Mouse (Mus musculus): ENCODE data around the gene Ccdc190. TPM values are rescaled to one million over a fixed set of nuclear protein-coding genes. Genes with fewer than 3 reads are reported as not detected.

Gene Ccdc190
- polyA plus RNA-seq, 1 experiment = 0.48 TPM

GRCm38 (mm10) chr1:169898607-169899006 is 29.8 kb upstream of the Ccdc190 start:
- Histone ChIP-seq H3K27me3 (ENCODE audit: control insufficient read depth, insufficient read depth, low read length) (no peaks in the 10 kb centered on the region), H3K4me3 (ENCODE audit: control insufficient read depth, low read depth, low read length) (no peak overlapping the region)
- no peak for TF ChIP-seq POLR2A (IDR thresholded peaks at IDR 0.05; ENCODE audit: control insufficient read depth, low read depth, low read length)
- TF ChIP-seq CTCF (IDR thresholded peaks at IDR 0.05; ENCODE audit: control insufficient read depth, insufficient read depth, insufficient replicate concordance, low read depth, low read length) = no peak

GRCm38 (mm10) chr1:169900771-169901336 is 27.6 kb upstream of the Ccdc190 start:
- no peaks in the 10 kb centered on the region for H3K36me3 ChIP-seq (ENCODE audit: control insufficient read depth, insufficient read depth, low read length)
- H3K27ac ChIP-seq (ENCODE audit: control insufficient read depth, insufficient read depth, low read depth, low read length) = no peak overlapping the region
- no peak overlapping the region for H3K4me3 ChIP-seq (ENCODE audit: control insufficient read depth, low read depth, low read length)
- TF ChIP-seq POLR2A (IDR thresholded peaks at IDR 0.05; ENCODE audit: control insufficient read depth, low read depth, low read length) (no peak), CTCF (IDR thresholded peaks at IDR 0.05; ENCODE audit: control insufficient read depth, insufficient read depth, insufficient replicate concordance, low read depth, low read length) (no peak)
- no peaks in the 10 kb centered on the region for H3K4me1 ChIP-seq (ENCODE audit: control insufficient read depth, insufficient read depth, low read length)
- no peaks in the 10 kb centered on the region for H3K27me3 ChIP-seq (ENCODE audit: control insufficient read depth, insufficient read depth, low read length)

More at GRCm38 (mm10) chr1:169898607-169899006, 29.8 kb upstream of the Ccdc190 start:
- no peak overlapping the region for H3K27ac ChIP-seq (ENCODE audit: control insufficient read depth, insufficient read depth, low read depth, low read length)
- H3K4me1 ChIP-seq (ENCODE audit: control insufficient read depth, insufficient read depth, low read length) = no peaks in the 10 kb centered on the region
- H3K36me3 ChIP-seq (ENCODE audit: control insufficient read depth, insufficient read depth, low read length) = no peaks in the 10 kb centered on the region

- Histone ChIP-seq H3K4me1 (ENCODE audit: control insufficient read depth, insufficient read depth, low read length) (no peaks in the 10 kb centered on the region), H3K36me3 (ENCODE audit: control insufficient read depth, insufficient read depth, low read length) (no peaks in the 10 kb centered on the region), H3K27ac (ENCODE audit: control insufficient read depth, insufficient read depth, low read depth, low read length) (no peak overlapping the region), H3K27me3 (ENCODE audit: control insufficient read depth, insufficient read depth, low read length) (no peaks in the 10 kb centered on the region), H3K4me3 (ENCODE audit: control insufficient read depth, low read depth, low read length) (no peak overlapping the region)
- TF ChIP-seq POLR2A (IDR thresholded peaks at IDR 0.05; ENCODE audit: control insufficient read depth, low read depth, low read length) (no peak), CTCF (IDR thresholded peaks at IDR 0.05; ENCODE audit: control insufficient read depth, insufficient read depth, insufficient replicate concordance, low read depth, low read length) (no peak)
These were observed 19.3 kb upstream of the Ccdc190 start for GRCm38 (mm10) chr1:169909163-169909562.

- H3K36me3 ChIP-seq (ENCODE audit: control insufficient read depth, insufficient read depth, low read length) = no peaks in the 10 kb centered on the region
- TF ChIP-seq CTCF (IDR thresholded peaks at IDR 0.05; ENCODE audit: control insufficient read depth, insufficient read depth, insufficient replicate concordance, low read depth, low read length) = no peak
- no peak for TF ChIP-seq POLR2A (IDR thresholded peaks at IDR 0.05; ENCODE audit: control insufficient read depth, low read depth, low read length)
- H3K4me1 ChIP-seq (ENCODE audit: control insufficient read depth, insufficient read depth, low read length) = no peaks in the 10 kb centered on the region
These were observed 18.8 kb upstream of the Ccdc190 start for GRCm38 (mm10) chr1:169909659-169910058.

GRCm38 (mm10) chr1:169910751-169911150 is 17.7 kb upstream of the Ccdc190 start:
- Histone ChIP-seq H3K4me1 (ENCODE audit: control insufficient read depth, insufficient read depth, low read length) (no peaks in the 10 kb centered on the region), H3K27ac (ENCODE audit: control insufficient read depth, insufficient read depth, low read depth, low read length) (no peak overlapping the region), H3K27me3 (ENCODE audit: control insufficient read depth, insufficient read depth, low read length) (no peaks in the 10 kb centered on the region), H3K4me3 (ENCODE audit: control insufficient read depth, low read depth, low read length) (no peak overlapping the region), H3K36me3 (ENCODE audit: control insufficient read depth, insufficient read depth, low read length) (no peaks in the 10 kb centered on the region)
- TF ChIP-seq POLR2A (IDR thresholded peaks at IDR 0.05; ENCODE audit: control insufficient read depth, low read depth, low read length) (no peak), CTCF (IDR thresholded peaks at IDR 0.05; ENCODE audit: control insufficient read depth, insufficient read depth, insufficient replicate concordance, low read depth, low read length) (no peak)

More at GRCm38 (mm10) chr1:169909659-169910058, 18.8 kb upstream of the Ccdc190 start:
- H3K4me3 ChIP-seq (ENCODE audit: control insufficient read depth, low read depth, low read length) = no peak overlapping the region
- H3K27me3 ChIP-seq (ENCODE audit: control insufficient read depth, insufficient read depth, low read length) = no peaks in the 10 kb centered on the region
- no peak overlapping the region for H3K27ac ChIP-seq (ENCODE audit: control insufficient read depth, insufficient read depth, low read depth, low read length)

GRCm38 (mm10) chr1:169911526-169911925 is 16.9 kb upstream of the Ccdc190 start:
- Histone ChIP-seq H3K36me3 (ENCODE audit: control insufficient read depth, insufficient read depth, low read length) (no peaks in the 10 kb centered on the region), H3K4me3 (ENCODE audit: control insufficient read depth, low read depth, low read length) (no peak overlapping the region), H3K27me3 (ENCODE audit: control insufficient read depth, insufficient read depth, low read length) (no peaks in the 10 kb centered on the region), H3K27ac (ENCODE audit: control insufficient read depth, insufficient read depth, low read depth, low read length) (no peak overlapping the region), H3K4me1 (ENCODE audit: control insufficient read depth, insufficient read depth, low read length) (no peaks in the 10 kb centered on the region)
- TF ChIP-seq POLR2A (IDR thresholded peaks at IDR 0.05; ENCODE audit: control insufficient read depth, low read depth, low read length) (no peak), CTCF (IDR thresholded peaks at IDR 0.05; ENCODE audit: control insufficient read depth, insufficient read depth, insufficient replicate concordance, low read depth, low read length) (no peak)

- no peak overlapping the region for H3K27ac ChIP-seq (ENCODE audit: control insufficient read depth, insufficient read depth, low read depth, low read length)
- H3K36me3 ChIP-seq (ENCODE audit: control insufficient read depth, insufficient read depth, low read length) = no peaks in the 10 kb centered on the region
- TF ChIP-seq CTCF (IDR thresholded peaks at IDR 0.05; ENCODE audit: control insufficient read depth, insufficient read depth, insufficient replicate concordance, low read depth, low read length) (no peak), POLR2A (IDR thresholded peaks at IDR 0.05; ENCODE audit: control insufficient read depth, low read depth, low read length) (no peak)
- H3K4me1 ChIP-seq (ENCODE audit: control insufficient read depth, insufficient read depth, low read length) = no peaks in the 10 kb centered on the region
- no peaks in the 10 kb centered on the region for H3K27me3 ChIP-seq (ENCODE audit: control insufficient read depth, insufficient read depth, low read length)
- no peak overlapping the region for H3K4me3 ChIP-seq (ENCODE audit: control insufficient read depth, low read depth, low read length)
These were observed 11.8 kb upstream of the Ccdc190 start for GRCm38 (mm10) chr1:169916659-169917058.

Measured in testis, adult 2 months (tissue).